Mouse (Mus musculus): ENCODE data around the gene Smg7. TPM values are rescaled to one million over a fixed set of nuclear protein-coding genes. Genes with fewer than 3 reads are reported as not detected.
A peak's percentile ranks its signal among the peaks of the same experiment; 100 is the strongest.

Gene Smg7
- total RNA-seq, 1 experiment, result 88.4 TPM

DNA sequence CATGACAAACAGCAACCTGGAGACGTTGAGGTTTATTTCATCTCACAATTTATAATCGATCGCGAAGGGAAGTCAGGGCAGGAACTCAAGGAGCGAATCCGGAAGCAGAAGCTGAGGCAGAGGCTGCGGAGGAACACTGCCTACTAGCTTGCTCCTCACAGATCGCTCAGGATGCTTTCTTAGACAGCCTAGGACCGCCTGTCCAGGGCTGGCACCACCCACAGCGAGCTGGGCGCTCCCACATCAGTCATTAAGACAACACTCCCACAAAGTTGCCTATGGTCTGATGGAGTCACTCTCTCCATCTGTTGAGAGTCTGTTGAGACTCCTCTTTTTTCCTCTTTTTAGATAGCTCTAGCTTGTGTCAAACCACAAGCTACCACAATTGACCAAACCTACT lies 31.5 kb upstream of the Smg7 start:
- no peak overlapping the region for H3K4me3 ChIP-seq (ENCODE audit: insufficient read depth in 1 of 2, low read depth in 1 of 2, low read length in 2 of 2, poor library complexity in 1 of 2, severe bottlenecking in 1 of 2)
- no peaks in the 10 kb centered on the region for H3K36me3 ChIP-seq (ENCODE audit: control insufficient read depth, insufficient read depth, low read length, poor library complexity, severe bottlenecking)
- no peak for DNase-seq (ENCODE audit: low read depth, low spot score)
- TF ChIP-seq ZNF384 (IDR thresholded peaks at IDR 0.05; ENCODE audit: low read depth, low read length) (no peak), CHD2 (IDR thresholded peaks at IDR 0.05; ENCODE audit: low read depth, low read length) (no peak), ZC3H11A (IDR thresholded peaks at IDR 0.05; ENCODE audit: borderline replicate concordance, low read depth, low read length) (no peak)
- H3K4me1 ChIP-seq (ENCODE audit: control insufficient read depth in 2 of 2, insufficient read depth in 2 of 2, low read length in 2 of 2, poor library complexity in 1 of 2), result peaks cover 2 to 10% of the 10 kb centered on the region in 2 experiments; a peak in 2 of 4 replicates
- H3K9me3 ChIP-seq (ENCODE audit: control insufficient read depth, insufficient read depth, low read depth, low read length), result no peaks in the 10 kb centered on the region
- no peak overlapping the region for H3K9ac ChIP-seq (ENCODE audit: insufficient read depth, low read depth, low read length, poor library complexity, severe bottlenecking)
- in situ Hi-C loops (cut with MboI; ENCODE audit: low sequenced_read_pairs in 2 of 2, unreplicated experiment in 2 of 2), result no loop called here
- no peak overlapping the region for H3K27ac ChIP-seq (ENCODE audit: insufficient read depth, low read depth, low read length, poor library complexity, severe bottlenecking)

DNA sequence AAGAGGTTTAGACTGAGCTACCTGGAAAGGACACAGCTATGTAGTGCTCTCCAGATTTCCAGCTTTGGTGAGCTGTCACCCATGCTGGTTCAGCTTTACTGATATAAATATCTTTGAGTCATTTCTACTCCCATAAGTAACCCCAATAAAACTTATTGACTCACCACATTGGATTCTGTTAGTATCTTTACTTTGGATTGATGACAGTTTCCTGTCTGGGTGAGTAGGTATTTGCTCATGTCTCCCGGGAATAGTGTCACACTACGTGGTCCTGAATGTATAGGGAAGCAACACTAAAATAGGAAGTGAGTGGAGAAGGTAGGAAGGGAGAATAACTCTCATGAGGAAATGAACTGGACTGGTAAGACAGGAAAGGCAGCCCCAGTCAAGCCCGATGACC lies 19.3 kb upstream of the Smg7 start:
- Histone ChIP-seq H3K36me3 (ENCODE audit: control insufficient read depth, insufficient read depth, low read length, poor library complexity, severe bottlenecking) (no peaks in the 10 kb centered on the region), H3K9ac (ENCODE audit: insufficient read depth, low read depth, low read length, poor library complexity, severe bottlenecking) (no peak overlapping the region), H3K4me3 (ENCODE audit: insufficient read depth in 1 of 2, low read depth in 1 of 2, low read length in 2 of 2, poor library complexity in 1 of 2, severe bottlenecking in 1 of 2) (no peak overlapping the region), H3K27ac (ENCODE audit: insufficient read depth, low read depth, low read length, poor library complexity, severe bottlenecking) (no peak overlapping the region), H3K4me1 (ENCODE audit: control insufficient read depth in 2 of 2, insufficient read depth in 2 of 2, low read length in 2 of 2, poor library complexity in 1 of 2) (peaks cover 7 to 9% of the 10 kb centered on the region in 2 experiments), H3K9me3 (ENCODE audit: control insufficient read depth, insufficient read depth, low read depth, low read length) (no peaks in the 10 kb centered on the region)
- in situ Hi-C loops (cut with MboI; ENCODE audit: low sequenced_read_pairs in 2 of 2, unreplicated experiment in 2 of 2), result no loop called here
- no peak for DNase-seq (ENCODE audit: low read depth, low spot score)
- TF ChIP-seq ZNF384 (IDR thresholded peaks at IDR 0.05; ENCODE audit: low read depth, low read length) (no peak), MAFK (IDR thresholded peaks at IDR 0.05; ENCODE audit: insufficient read depth, low read depth, low read length) (no peak), ZC3H11A (IDR thresholded peaks at IDR 0.05; ENCODE audit: borderline replicate concordance, low read depth, low read length) (no peak)

- Histone ChIP-seq H3K4me3 (ENCODE audit: insufficient read depth in 1 of 2, low read depth in 1 of 2, low read length in 2 of 2, poor library complexity in 1 of 2, severe bottlenecking in 1 of 2) (no peak overlapping the region), H3K27ac (ENCODE audit: insufficient read depth, low read depth, low read length, poor library complexity, severe bottlenecking) (peak overlapping the region; percentile 87; the same call in 1 of the 2 replicates), H3K36me3 (ENCODE audit: control insufficient read depth, insufficient read depth, low read length, poor library complexity, severe bottlenecking) (no peaks in the 10 kb centered on the region), H3K9me3 (ENCODE audit: control insufficient read depth, insufficient read depth, low read depth, low read length) (no peaks in the 10 kb centered on the region), H3K4me1 (ENCODE audit: control insufficient read depth in 2 of 2, insufficient read depth in 2 of 2, low read length in 2 of 2, poor library complexity in 1 of 2) (peaks cover 14 to 19% of the 10 kb centered on the region in 2 experiments), H3K9ac (ENCODE audit: insufficient read depth, low read depth, low read length, poor library complexity, severe bottlenecking) (no peak overlapping the region)
- in situ Hi-C loops (cut with MboI; ENCODE audit: low sequenced_read_pairs in 2 of 2, unreplicated experiment in 2 of 2), result no loop called here
- 0 out of 2 replicates have a peak, but pooled peaks have one; percentile 7 for TF ChIP-seq MAFK (IDR thresholded peaks at IDR 0.05; ENCODE audit: insufficient read depth, low read depth, low read length)
- TF ChIP-seq ZNF384 (IDR thresholded peaks at IDR 0.05; ENCODE audit: low read depth, low read length), result no peak
- no peak for DNase-seq (ENCODE audit: low read depth, low spot score)
These were observed 15.2 kb upstream of the Smg7 start for GRCm38 (mm10) chr1:152917626-152918025.

DNA sequence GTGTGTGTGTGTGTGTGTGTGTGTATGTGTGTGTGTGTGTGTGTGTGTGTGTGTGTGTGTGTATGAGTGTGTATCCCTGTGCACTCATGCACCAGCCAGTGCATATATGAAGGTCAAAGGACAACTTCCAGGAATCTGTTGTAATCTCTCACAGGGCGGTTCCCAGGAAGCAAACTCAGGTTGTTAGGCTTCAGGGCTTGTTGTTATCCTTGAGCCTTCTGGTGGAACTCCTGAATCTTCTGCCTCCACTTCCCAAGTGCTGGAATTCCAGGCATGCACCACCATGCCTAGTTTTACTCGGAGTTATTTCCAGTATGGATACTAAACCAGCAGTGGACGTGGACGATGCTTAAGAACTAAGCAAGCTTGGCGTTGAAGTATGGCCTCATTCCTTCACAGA lies 14.5 kb upstream of the Smg7 start:
- Histone ChIP-seq H3K4me3 (ENCODE audit: insufficient read depth in 1 of 2, low read depth in 1 of 2, low read length in 2 of 2, poor library complexity in 1 of 2, severe bottlenecking in 1 of 2) (no peak overlapping the region), H3K9me3 (ENCODE audit: control insufficient read depth, insufficient read depth, low read depth, low read length) (no peaks in the 10 kb centered on the region), H3K9ac (ENCODE audit: insufficient read depth, low read depth, low read length, poor library complexity, severe bottlenecking) (peak overlapping the region; percentile 27; the same call in 1 of the 2 replicates), H3K4me1 (ENCODE audit: control insufficient read depth in 2 of 2, insufficient read depth in 2 of 2, low read length in 2 of 2, poor library complexity in 1 of 2) (peaks cover 14 to 19% of the 10 kb centered on the region in 2 experiments), H3K27ac (ENCODE audit: insufficient read depth, low read depth, low read length, poor library complexity, severe bottlenecking) (peak overlapping the region; percentile 87; the same call in 1 of the 2 replicates), H3K36me3 (ENCODE audit: control insufficient read depth, insufficient read depth, low read length, poor library complexity, severe bottlenecking) (no peaks in the 10 kb centered on the region)
- DNase-seq (ENCODE audit: low read depth, low spot score), result no peak
- no peak for TF ChIP-seq ZC3H11A (IDR thresholded peaks at IDR 0.05; ENCODE audit: borderline replicate concordance, low read depth, low read length)
- TF ChIP-seq ZNF384 (IDR thresholded peaks at IDR 0.05; ENCODE audit: low read depth, low read length), result no peak
- TF ChIP-seq MAFK (IDR thresholded peaks at IDR 0.05; ENCODE audit: insufficient read depth, low read depth, low read length), result no peak
- no peak for TF ChIP-seq CHD2 (IDR thresholded peaks at IDR 0.05; ENCODE audit: low read depth, low read length)
- no peak for TF ChIP-seq HCFC1 (IDR thresholded peaks at IDR 0.05; ENCODE audit: borderline replicate concordance, insufficient read depth, low read length)
- in situ Hi-C loops (cut with MboI; ENCODE audit: low sequenced_read_pairs in 2 of 2, unreplicated experiment in 2 of 2), result no loop called here

- H3K36me3 ChIP-seq (ENCODE audit: control insufficient read depth, insufficient read depth, low read length, poor library complexity, severe bottlenecking), result no peaks in the 10 kb centered on the region
- H3K4me1 ChIP-seq (ENCODE audit: control insufficient read depth in 2 of 2, insufficient read depth in 2 of 2, low read length in 2 of 2, poor library complexity in 1 of 2), result peaks cover 14 to 19% of the 10 kb centered on the region in 2 experiments
- H3K9ac ChIP-seq (ENCODE audit: insufficient read depth, low read depth, low read length, poor library complexity, severe bottlenecking), result no peak overlapping the region
- peak overlapping the region; percentile 87 for H3K27ac ChIP-seq (ENCODE audit: insufficient read depth, low read depth, low read length, poor library complexity, severe bottlenecking)
- in situ Hi-C loops (cut with MboI; ENCODE audit: low sequenced_read_pairs in 2 of 2, unreplicated experiment in 2 of 2), result no loop called here
- TF ChIP-seq HCFC1 (IDR thresholded peaks at IDR 0.05; ENCODE audit: borderline replicate concordance, insufficient read depth, low read length), result no peak
- peak; percentile 28; the same call in 1 of the 2 replicates for TF ChIP-seq CHD2 (IDR thresholded peaks at IDR 0.05; ENCODE audit: low read depth, low read length)
- H3K4me3 ChIP-seq (ENCODE audit: insufficient read depth in 1 of 2, low read depth in 1 of 2, low read length in 2 of 2, poor library complexity in 1 of 2, severe bottlenecking in 1 of 2), result no peak overlapping the region
- no peaks in the 10 kb centered on the region for H3K9me3 ChIP-seq (ENCODE audit: control insufficient read depth, insufficient read depth, low read depth, low read length)
- DNase-seq (ENCODE audit: low read depth, low spot score), result peak; percentile 60
These were observed 13.3 kb upstream of the Smg7 start for GRCm38 (mm10) chr1:152915766-152916165.

Data from ES-E14 (cell line).